Mouse (Mus musculus) layer of hippocampus, adult 9-11 months (tissue): Measurements from ENCODE around the gene Gm17455.

Source experiments
- DNase-seq: peaks from one replicate; pipeline ENCODE4 v3.0.0; 2022

Gm17455 gene

DNA sequence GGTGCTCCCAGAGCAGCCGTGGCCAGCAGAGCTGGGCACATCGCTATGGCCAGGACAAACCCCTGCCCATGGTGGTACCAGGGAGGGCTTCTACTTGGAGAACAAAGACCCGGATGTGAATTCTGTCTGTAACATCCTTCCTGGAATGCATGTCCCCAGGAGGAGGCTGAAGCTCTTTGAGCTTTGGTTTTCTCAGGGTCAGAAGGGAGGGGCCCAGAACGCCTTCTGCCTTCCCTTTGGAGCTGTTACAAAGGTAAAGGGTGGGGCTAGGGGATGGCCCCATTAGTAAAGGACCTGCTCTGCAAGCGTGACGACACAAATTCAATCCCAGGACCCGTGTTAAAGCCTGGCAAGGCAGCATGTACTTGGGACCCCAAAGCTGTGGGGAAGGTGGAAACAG lies 23.2 kb downstream of the Gm17455 start:
- DNase-seq = no peak

DNA sequence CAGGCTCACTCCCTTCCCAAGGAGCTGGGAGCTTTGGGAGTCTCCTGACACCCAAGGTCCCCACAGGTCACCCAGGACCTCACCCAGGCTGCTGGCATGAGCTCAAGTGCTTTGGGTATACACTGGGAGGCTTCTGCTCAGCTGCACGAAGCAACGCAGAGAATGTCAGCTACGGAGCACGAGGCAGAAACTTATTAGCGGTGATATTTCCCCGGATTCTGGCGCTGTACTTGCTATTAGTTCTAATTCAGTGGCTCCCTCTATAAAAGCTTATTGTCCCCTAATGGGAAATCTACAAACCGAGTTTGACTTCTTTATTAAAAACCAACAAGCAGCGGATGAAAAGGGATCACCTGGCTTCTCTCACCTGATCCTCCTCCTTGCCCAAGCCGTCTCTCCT lies 30.5 kb downstream of the Gm17455 start:
- DNase-seq = no peak

DNA sequence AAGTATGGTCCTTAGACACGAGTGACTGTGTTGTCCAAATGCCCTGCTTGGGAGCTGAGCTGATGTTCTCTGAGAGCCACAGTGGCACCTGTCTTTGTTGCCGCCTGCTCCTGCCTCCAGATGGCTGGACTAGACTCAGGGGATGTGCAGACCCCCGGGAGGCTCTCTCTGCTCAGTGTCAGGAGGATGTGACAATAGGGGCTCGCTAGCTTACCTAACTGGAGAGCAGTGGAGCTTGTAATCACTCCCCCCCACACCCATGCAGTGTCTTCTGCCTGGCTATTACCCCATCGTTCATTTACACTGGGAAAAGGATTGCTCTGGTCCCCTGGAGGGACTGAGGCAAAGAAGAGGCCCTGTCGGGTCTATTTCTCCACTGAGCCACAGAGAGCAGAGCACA lies 31.1 kb downstream of the Gm17455 start:
- no peak for DNase-seq

DNA sequence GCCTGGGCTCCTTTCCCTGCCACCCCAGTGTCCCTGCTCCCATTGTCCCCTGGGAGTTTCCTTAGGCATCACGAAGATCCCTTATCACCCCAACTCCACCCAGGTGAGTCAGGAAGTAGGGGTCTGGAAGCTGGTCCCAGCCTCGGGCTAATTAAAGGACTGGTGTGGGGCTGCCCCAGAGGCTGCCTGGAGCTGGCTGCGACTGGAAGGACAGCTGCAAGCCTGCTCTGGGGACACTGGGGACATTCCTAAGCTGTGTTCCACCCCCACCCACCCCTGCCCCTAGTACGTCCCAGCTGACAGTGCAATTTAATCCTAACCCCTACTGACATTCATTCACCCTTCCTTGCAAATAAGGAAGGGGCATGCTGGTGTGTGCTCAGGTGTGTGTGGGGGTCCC lies 33.2 kb downstream of the Gm17455 start:
- no peak for DNase-seq

DNA sequence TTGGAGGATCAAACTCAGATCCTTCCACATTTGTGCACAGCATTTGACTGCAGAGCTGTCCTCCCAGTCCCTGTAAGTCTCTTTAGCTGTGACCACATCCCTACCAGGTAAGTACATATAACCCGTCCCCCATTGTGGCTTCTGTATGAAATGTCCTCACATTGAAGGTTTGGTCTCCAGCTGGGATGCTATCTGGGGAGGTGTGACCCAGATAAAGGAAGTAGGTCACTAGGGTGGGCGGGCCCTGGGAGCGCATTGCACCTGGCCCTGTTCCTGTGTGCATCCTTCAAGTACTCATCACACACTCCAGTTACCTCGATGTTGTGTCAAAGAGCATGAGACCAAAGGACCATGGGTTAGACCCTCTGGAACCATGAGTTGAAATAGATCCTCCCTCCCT lies 42.8 kb downstream of the Gm17455 start:
- no peak for DNase-seq

DNA sequence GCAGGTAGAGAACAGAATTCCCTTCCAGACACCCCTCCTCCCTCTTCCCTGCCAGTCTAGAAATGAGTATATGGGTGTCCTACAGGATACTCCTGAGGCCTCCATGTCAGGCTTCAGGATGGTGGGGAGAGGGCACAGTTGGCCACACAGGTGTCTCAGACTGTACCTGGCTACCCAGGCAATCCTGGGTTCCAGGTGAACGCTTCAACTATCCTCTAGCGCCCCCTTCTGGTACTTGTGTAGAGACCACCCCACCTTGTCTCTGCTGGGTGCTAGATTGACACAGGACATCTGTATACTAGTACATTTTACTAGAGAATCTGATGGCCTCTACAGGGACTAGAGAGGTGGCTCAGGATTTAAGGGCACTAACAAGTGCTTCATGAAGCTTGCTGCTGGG lies 43.6 kb downstream of the Gm17455 start:
- DNase-seq = no peak

DNA sequence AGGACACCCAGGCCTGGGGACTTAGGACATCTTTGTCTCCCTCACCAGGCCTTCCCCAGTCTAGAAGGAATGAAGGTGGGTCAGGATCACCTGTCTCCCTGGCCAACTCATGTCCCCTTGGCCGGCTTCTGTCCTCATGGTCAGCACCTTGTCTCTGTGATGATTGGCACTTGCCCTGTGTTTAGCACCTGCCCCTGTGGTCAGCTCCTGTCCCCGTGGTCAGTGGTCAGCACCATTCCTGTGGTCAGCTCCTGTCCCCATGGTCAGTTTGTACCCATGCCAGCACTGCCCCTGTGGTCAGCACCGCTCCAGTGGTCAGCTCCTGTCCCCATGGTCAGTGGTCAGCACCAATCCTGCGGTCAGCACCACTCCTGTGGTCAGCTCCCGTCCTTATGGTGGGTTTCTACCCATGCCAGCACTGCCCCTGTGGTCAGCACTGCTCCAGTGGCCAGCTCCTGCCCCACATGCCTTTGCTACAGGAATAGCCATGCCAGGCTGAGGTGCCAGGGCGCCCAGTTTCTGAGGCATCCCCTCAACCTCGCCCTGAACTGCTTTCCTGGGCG lies 45.6 kb downstream of the Gm17455 start:
- no peak for DNase-seq

DNA sequence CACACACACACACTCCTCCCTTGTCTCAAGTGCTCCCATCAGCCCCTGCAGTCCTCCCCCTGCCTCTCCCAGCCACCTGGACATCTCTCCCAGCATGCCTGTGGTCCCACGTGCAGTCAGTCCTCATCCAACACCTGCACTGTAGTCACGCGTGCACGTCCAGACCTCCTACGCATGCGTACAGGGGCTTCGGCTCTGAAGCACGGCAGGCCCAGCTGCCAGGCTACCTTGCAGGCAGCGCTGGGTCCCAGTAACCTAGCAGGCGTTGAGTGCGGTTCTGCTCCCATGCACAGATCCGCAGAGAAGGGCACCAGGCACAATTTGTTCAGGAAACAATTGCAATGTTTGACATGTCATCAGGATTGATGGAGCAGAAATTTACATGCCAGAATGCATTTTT lies 47.7 kb downstream of the Gm17455 start:
- DNase-seq = no peak
